Mouse (Mus musculus) kidney, embryonic 16.5 days (tissue): ENCODE data around the gene Slc26a8. TPM values are rescaled to one million over a fixed set of nuclear protein-coding genes. Genes with fewer than 3 reads are reported as not detected.

Experiments used
- ATAC-seq: fragments of 200-750 bp; cut with Nextera tagmentation; 2 replicates; pipeline ENCODE4 v1.8.0; 2017; ENCODE audit warnings: moderate TSS enrichment; ENCODE audit not compliant: low FRiP score, low TSS enrichment
- H3K27ac ChIP-seq: fragments of 300-500 bp; sonication (generic); 2 replicates; pipeline ENCODE4 v1.5.1; 2014; ENCODE audit warnings: low read length
- H3K27me3 ChIP-seq: fragments of 300-500 bp; sonication (generic); 2 replicates; pipeline ENCODE4 v1.6.1; 2014; ENCODE audit warnings: low read length, control low read depth, mixed read lengths; ENCODE audit not compliant: insufficient read depth
- H3K36me3 ChIP-seq: fragments of 300-500 bp; sonication (generic); 2 replicates; pipeline ENCODE4 v1.6.1; 2014; ENCODE audit warnings: low read length, control low read depth, mixed read lengths; ENCODE audit not compliant: insufficient read depth
- H3K4me1 ChIP-seq: fragments of 300-500 bp; sonication (generic); 2 replicates; pipeline ENCODE4 v1.6.1; 2014; ENCODE audit warnings: low read length, control low read depth, mixed read lengths; ENCODE audit not compliant: insufficient read depth
- H3K4me2 ChIP-seq: fragments of 300-500 bp; sonication (generic); replicated peaks from 2 replicates; pipeline ENCODE4 v1.6.1; 2014; ENCODE audit warnings: low read depth, low read length
- H3K4me3 ChIP-seq: fragments of 300-500 bp; sonication (generic); 2 replicates; pipeline ENCODE4 v1.5.1; 2014; ENCODE audit warnings: mild to moderate bottlenecking, low read length
- H3K9ac ChIP-seq: fragments of 300-500 bp; sonication (generic); replicated peaks from 2 replicates; pipeline ENCODE4 v1.6.1; 2014; ENCODE audit warnings: low read length
- H3K9me3 ChIP-seq: fragments of 300-500 bp; sonication (generic); 2 replicates; pipeline ENCODE4 v1.6.1; 2016; ENCODE audit warnings: low read length, control low read depth
- WGBS: fragments of 180-500 bp; shearing (Covaris S2); extraction: QIAGEN DNeasy Blood & Tissue Kit; methylation state at CpG from one replicate; pipeline ENCODE4 v1.1.7; 2014; 5-methylcytosine and 5-hydroxymethylcytosine counted together
- polyA plus RNA-seq: library from polyadenylated mRNA; unstranded; fragments of >200 nt; fragmentation: Nextera tagmentation; extraction: Ambion mirVana; gene quantifications from 2 replicates; pipeline ENCODE4 v1.2.1, GENCODE M21; 2015

The Slc26a8 gene
- polyA plus RNA-seq, 1 experiment from 2014 or later: 0.46 TPM

- no peak overlapping the region for H3K4me3 ChIP-seq
- H3K9ac ChIP-seq: no peak overlapping the region
- no peaks in the 10 kb centered on the region for H3K27me3 ChIP-seq
- no peaks in the 10 kb centered on the region for H3K9me3 ChIP-seq
- H3K4me1 ChIP-seq: peaks cover 26% of the 10 kb centered on the region
- no peak overlapping the region for H3K27ac ChIP-seq
- WGBS: 91% methylated on average over 3 of the region's 3 CpGs
- peaks cover 33% of the 10 kb centered on the region for H3K36me3 ChIP-seq
- ATAC-seq: no peak
- no peak overlapping the region for H3K4me2 ChIP-seq
Measured at GRCm38 (mm10) chr17:28714006-28714405, 24.0 kb upstream of the Slc26a8 start.

GRCm38 (mm10) chr17:28712305-28712704, 22.3 kb upstream of the Slc26a8 start:
- H3K36me3 ChIP-seq: peaks cover 30% of the 10 kb centered on the region
- H3K4me1 ChIP-seq: peaks cover 26% of the 10 kb centered on the region
- WGBS: 43% methylated on average over 6 of the region's 6 CpGs
- peak overlapping the region; percentile 31; the same call in 1 of the 2 replicates for H3K27ac ChIP-seq
- no peak for ATAC-seq
- no peak overlapping the region for H3K9ac ChIP-seq
- H3K27me3 ChIP-seq: no peaks in the 10 kb centered on the region
- H3K4me2 ChIP-seq: peak overlapping the region; percentile 4; the same call in 1 of the 2 replicates
- H3K9me3 ChIP-seq: no peaks in the 10 kb centered on the region
- no peak overlapping the region for H3K4me3 ChIP-seq

- ATAC-seq: peak; percentile 82
- no peak overlapping the region for H3K4me2 ChIP-seq
- H3K9ac ChIP-seq: no peak overlapping the region
- peaks cover 23% of the 10 kb centered on the region for H3K36me3 ChIP-seq
- H3K4me3 ChIP-seq: no peak overlapping the region
- H3K27me3 ChIP-seq: no peaks in the 10 kb centered on the region
- H3K27ac ChIP-seq: peak overlapping the region; percentile 31
- 77% methylated on average over 6 of the region's 6 CpGs for WGBS
- H3K9me3 ChIP-seq: no peaks in the 10 kb centered on the region
- peaks cover 31% of the 10 kb centered on the region for H3K4me1 ChIP-seq
Measured at GRCm38 (mm10) chr17:28711237-28711636, 21.2 kb upstream of the Slc26a8 start.

GRCm38 (mm10) chr17:28710291-28710688, 20.3 kb upstream of the Slc26a8 start:
- no peak for ATAC-seq
- H3K4me3 ChIP-seq: no peak overlapping the region
- H3K36me3 ChIP-seq: peaks cover 15% of the 10 kb centered on the region
- no peaks in the 10 kb centered on the region for H3K9me3 ChIP-seq
- H3K4me2 ChIP-seq: no peak overlapping the region
- WGBS: 57% methylated on average over 8 of the region's 8 CpGs
- peak overlapping the region; percentile 35 for H3K27ac ChIP-seq
- H3K9ac ChIP-seq: no peak overlapping the region
- peaks cover 31% of the 10 kb centered on the region for H3K4me1 ChIP-seq
- no peaks in the 10 kb centered on the region for H3K27me3 ChIP-seq

- Histone ChIP-seq H3K4me1 (peaks cover 31% of the 10 kb centered on the region), H3K9ac (no peak overlapping the region), H3K9me3 (no peaks in the 10 kb centered on the region), H3K27ac (no peak overlapping the region; the same call in 1 of the 2 replicates), H3K4me2 (no peak overlapping the region), H3K27me3 (no peaks in the 10 kb centered on the region), H3K36me3 (peaks cover 11% of the 10 kb centered on the region), H3K4me3 (no peak overlapping the region)
- ATAC-seq: peak; percentile 9; the same call in 1 of the 2 replicates
- WGBS: 81% methylated on average over 8 of the region's 8 CpGs
Measured at GRCm38 (mm10) chr17:28709552-28710290, 19.7 kb upstream of the Slc26a8 start.

- WGBS: 44% methylated on average over 2 of the region's 2 CpGs
- Histone ChIP-seq H3K4me2 (no peak overlapping the region), H3K9ac (no peak overlapping the region), H3K4me3 (no peak overlapping the region), H3K36me3 (peaks cover 4% of the 10 kb centered on the region), H3K4me1 (peaks cover 31% of the 10 kb centered on the region), H3K27ac (no peak overlapping the region), H3K9me3 (no peaks in the 10 kb centered on the region), H3K27me3 (no peaks in the 10 kb centered on the region)
- no peak for ATAC-seq
Measured at GRCm38 (mm10) chr17:28708989-28709388, 19.0 kb upstream of the Slc26a8 start.

GRCm38 (mm10) chr17:28707816-28708215, 17.8 kb upstream of the Slc26a8 start:
- Histone ChIP-seq H3K9me3 (no peaks in the 10 kb centered on the region), H3K9ac (no peak overlapping the region), H3K4me2 (no peak overlapping the region), H3K36me3 (no peaks in the 10 kb centered on the region), H3K27ac (no peak overlapping the region), H3K4me3 (no peak overlapping the region), H3K27me3 (no peaks in the 10 kb centered on the region), H3K4me1 (peaks cover 32% of the 10 kb centered on the region)
- WGBS: 80% methylated on average over 2 of the region's 2 CpGs
- ATAC-seq: no peak

- peaks cover 33% of the 10 kb centered on the region for H3K4me1 ChIP-seq
- H3K27ac ChIP-seq: no peak overlapping the region
- no peak for ATAC-seq
- no peaks in the 10 kb centered on the region for H3K9me3 ChIP-seq
- no peaks in the 10 kb centered on the region for H3K27me3 ChIP-seq
- H3K4me2 ChIP-seq: no peak overlapping the region
- no peaks in the 10 kb centered on the region for H3K36me3 ChIP-seq
- 93% methylated on average over 3 of the region's 3 CpGs for WGBS
- no peak overlapping the region for H3K9ac ChIP-seq
- H3K4me3 ChIP-seq: no peak overlapping the region
Measured at GRCm38 (mm10) chr17:28707136-28707627, 17.1 kb upstream of the Slc26a8 start.

- WGBS: 53% methylated on average over 1 of the region's 1 CpGs
Measured at GRCm38 (mm10) chr17:28706697-28707096, 16.7 kb upstream of the Slc26a8 start.

GRCm38 (mm10) chr17:28702646-28703045, 12.6 kb upstream of the Slc26a8 start:
- Histone ChIP-seq H3K4me2 (no peak overlapping the region), H3K9ac (no peak overlapping the region), H3K4me1 (peaks cover 21% of the 10 kb centered on the region), H3K4me3 (no peak overlapping the region), H3K27ac (no peak overlapping the region), H3K9me3 (no peaks in the 10 kb centered on the region), H3K27me3 (no peaks in the 10 kb centered on the region), H3K36me3 (no peaks in the 10 kb centered on the region)
- ATAC-seq: no peak
- WGBS: 38% methylated on average over 2 of the region's 2 CpGs

More at GRCm38 (mm10) chr17:28706697-28707096, 16.7 kb upstream of the Slc26a8 start:
- Histone ChIP-seq H3K27ac (no peak overlapping the region), H3K4me3 (no peak overlapping the region), H3K36me3 (no peaks in the 10 kb centered on the region), H3K4me1 (peaks cover 28% of the 10 kb centered on the region), H3K9me3 (no peaks in the 10 kb centered on the region), H3K9ac (no peak overlapping the region), H3K4me2 (no peak overlapping the region), H3K27me3 (no peaks in the 10 kb centered on the region)
- no peak for ATAC-seq
